Mouse (Mus musculus): ENCODE results near the gene Itga1. TPM values are rescaled to one million over a fixed set of nuclear protein-coding genes. Genes with fewer than 3 reads are reported as not detected.
A peak's percentile ranks its signal among the peaks of the same experiment; 100 is the strongest.

Gene Itga1
- polyA plus RNA-seq, 1 experiment from 2014 or later: 36.7 TPM

- H3K27me3 ChIP-seq (ENCODE audit: insufficient read depth, low read length): no peaks in the 10 kb centered on the region
- H3K4me3 ChIP-seq (ENCODE audit: low read depth, low read length): no peak overlapping the region
- no peak overlapping the region for H3K4me2 ChIP-seq
- no peak for TF ChIP-seq CTCF (IDR thresholded peaks at IDR 0.05; ENCODE audit: low read depth)
- H3K27ac ChIP-seq (ENCODE audit: low read depth): no peak overlapping the region
- no peaks in the 10 kb centered on the region for H3K4me1 ChIP-seq (ENCODE audit: insufficient read depth)
- DNase-seq (peak; percentile 50), ATAC-seq (ENCODE audit: insufficient read depth) (peak; percentile 56; the same call in 1 of the 2 replicates)
- 7% methylated on average over 5 of the region's 5 CpGs for WGBS
- H3K9ac ChIP-seq: no peak overlapping the region
- no peaks in the 10 kb centered on the region for H3K9me3 ChIP-seq (ENCODE audit: low read depth, low read length)
- H3K36me3 ChIP-seq (ENCODE audit: insufficient read depth): no peaks in the 10 kb centered on the region
These were observed 30.7 kb upstream of the Itga1 start for GRCm38 (mm10) chr13:115132435-115132834.

GRCm38 (mm10) chr13:115131381-115131780 lies 29.6 kb upstream of the Itga1 start:
- Histone ChIP-seq H3K9ac (no peak overlapping the region), H3K4me1 (ENCODE audit: insufficient read depth) (no peaks in the 10 kb centered on the region), H3K27me3 (ENCODE audit: insufficient read depth, low read length) (no peaks in the 10 kb centered on the region), H3K4me3 (ENCODE audit: low read depth, low read length) (no peak overlapping the region), H3K9me3 (ENCODE audit: low read depth, low read length) (no peaks in the 10 kb centered on the region), H3K4me2 (no peak overlapping the region), H3K36me3 (ENCODE audit: insufficient read depth) (no peaks in the 10 kb centered on the region), H3K27ac (ENCODE audit: low read depth) (no peak overlapping the region)
- no peak for TF ChIP-seq CTCF (IDR thresholded peaks at IDR 0.05; ENCODE audit: low read depth)
- no peak for DNase-seq
- no peak for ATAC-seq (ENCODE audit: insufficient read depth)
- WGBS: 41% methylated on average over 3 of the region's 3 CpGs

- DNase-seq: no peak
- Histone ChIP-seq H3K9me3 (ENCODE audit: low read depth, low read length) (no peaks in the 10 kb centered on the region), H3K27me3 (ENCODE audit: insufficient read depth, low read length) (no peaks in the 10 kb centered on the region), H3K4me2 (no peak overlapping the region), H3K4me3 (ENCODE audit: low read depth, low read length) (no peak overlapping the region), H3K4me1 (ENCODE audit: insufficient read depth) (no peaks in the 10 kb centered on the region), H3K9ac (no peak overlapping the region), H3K36me3 (ENCODE audit: insufficient read depth) (no peaks in the 10 kb centered on the region), H3K27ac (ENCODE audit: low read depth) (no peak overlapping the region)
- TF ChIP-seq CTCF (IDR thresholded peaks at IDR 0.05; ENCODE audit: low read depth): no peak
- WGBS: 73% methylated on average over 2 of the region's 2 CpGs
- ATAC-seq (ENCODE audit: insufficient read depth): no peak
These were observed 28.3 kb upstream of the Itga1 start for GRCm38 (mm10) chr13:115130035-115130434.

- H3K4me2 ChIP-seq: no peak overlapping the region
- 88% methylated on average over 1 of the region's 1 CpGs for WGBS
- no peaks in the 10 kb centered on the region for H3K36me3 ChIP-seq (ENCODE audit: insufficient read depth)
- no peak overlapping the region for H3K4me3 ChIP-seq (ENCODE audit: low read depth, low read length)
- H3K4me1 ChIP-seq (ENCODE audit: insufficient read depth): no peaks in the 10 kb centered on the region
- H3K9me3 ChIP-seq (ENCODE audit: low read depth, low read length): no peaks in the 10 kb centered on the region
- H3K27me3 ChIP-seq (ENCODE audit: insufficient read depth, low read length): no peaks in the 10 kb centered on the region
- H3K27ac ChIP-seq (ENCODE audit: low read depth): no peak overlapping the region
- no peak for TF ChIP-seq CTCF (IDR thresholded peaks at IDR 0.05; ENCODE audit: low read depth)
- DNase-seq (no peak), ATAC-seq (ENCODE audit: insufficient read depth) (no peak)
- H3K9ac ChIP-seq: no peak overlapping the region
These were observed 26.1 kb upstream of the Itga1 start for GRCm38 (mm10) chr13:115127826-115128225.

GRCm38 (mm10) chr13:115126534-115126933 lies 24.8 kb upstream of the Itga1 start:
- TF ChIP-seq CTCF (IDR thresholded peaks at IDR 0.05; ENCODE audit: low read depth): no peak
- Histone ChIP-seq H3K9ac (no peak overlapping the region), H3K4me1 (ENCODE audit: insufficient read depth) (no peaks in the 10 kb centered on the region), H3K36me3 (ENCODE audit: insufficient read depth) (no peaks in the 10 kb centered on the region), H3K27me3 (ENCODE audit: insufficient read depth, low read length) (no peaks in the 10 kb centered on the region), H3K4me2 (no peak overlapping the region), H3K4me3 (ENCODE audit: low read depth, low read length) (no peak overlapping the region), H3K27ac (ENCODE audit: low read depth) (no peak overlapping the region), H3K9me3 (ENCODE audit: low read depth, low read length) (no peaks in the 10 kb centered on the region)
- ATAC-seq (ENCODE audit: insufficient read depth): no peak
- DNase-seq: no peak
- WGBS: 85% methylated on average over 2 of the region's 2 CpGs

- Histone ChIP-seq H3K4me3 (ENCODE audit: low read depth, low read length) (no peak overlapping the region), H3K4me2 (no peak overlapping the region), H3K9ac (no peak overlapping the region), H3K27me3 (ENCODE audit: insufficient read depth, low read length) (no peaks in the 10 kb centered on the region), H3K36me3 (ENCODE audit: insufficient read depth) (no peaks in the 10 kb centered on the region), H3K4me1 (ENCODE audit: insufficient read depth) (no peaks in the 10 kb centered on the region), H3K27ac (ENCODE audit: low read depth) (no peak overlapping the region), H3K9me3 (ENCODE audit: low read depth, low read length) (no peaks in the 10 kb centered on the region)
- DNase-seq (no peak), ATAC-seq (ENCODE audit: insufficient read depth) (no peak)
- 83% methylated on average over 4 of the region's 4 CpGs for WGBS
- TF ChIP-seq CTCF (IDR thresholded peaks at IDR 0.05; ENCODE audit: low read depth): no peak
These were observed 23.4 kb upstream of the Itga1 start for GRCm38 (mm10) chr13:115125130-115125529.

GRCm38 (mm10) chr13:115124521-115124920 lies 22.8 kb upstream of the Itga1 start:
- no peak for ATAC-seq (ENCODE audit: insufficient read depth)
- TF ChIP-seq CTCF (IDR thresholded peaks at IDR 0.05; ENCODE audit: low read depth): no peak
- no peak overlapping the region for H3K4me3 ChIP-seq (ENCODE audit: low read depth, low read length)
- no peaks in the 10 kb centered on the region for H3K4me1 ChIP-seq (ENCODE audit: insufficient read depth)
- 71% methylated on average over 1 of the region's 1 CpGs for WGBS
- no peak for DNase-seq
- H3K9me3 ChIP-seq (ENCODE audit: low read depth, low read length): no peaks in the 10 kb centered on the region
- no peak overlapping the region for H3K27ac ChIP-seq (ENCODE audit: low read depth)
- no peak overlapping the region for H3K9ac ChIP-seq
- no peaks in the 10 kb centered on the region for H3K27me3 ChIP-seq (ENCODE audit: insufficient read depth, low read length)
- no peak overlapping the region for H3K4me2 ChIP-seq
- no peaks in the 10 kb centered on the region for H3K36me3 ChIP-seq (ENCODE audit: insufficient read depth)

GRCm38 (mm10) chr13:115118756-115119155 lies 17.0 kb upstream of the Itga1 start:
- ATAC-seq (ENCODE audit: insufficient read depth): no peak
- TF ChIP-seq CTCF (IDR thresholded peaks at IDR 0.05; ENCODE audit: low read depth): no peak
- Histone ChIP-seq H3K27ac (ENCODE audit: low read depth) (no peak overlapping the region), H3K4me1 (ENCODE audit: insufficient read depth) (no peaks in the 10 kb centered on the region), H3K9me3 (ENCODE audit: low read depth, low read length) (no peaks in the 10 kb centered on the region), H3K27me3 (ENCODE audit: insufficient read depth, low read length) (no peaks in the 10 kb centered on the region), H3K4me3 (ENCODE audit: low read depth, low read length) (no peak overlapping the region), H3K9ac (no peak overlapping the region), H3K36me3 (ENCODE audit: insufficient read depth) (no peaks in the 10 kb centered on the region), H3K4me2 (no peak overlapping the region)
- DNase-seq: peak; percentile 45
- 51% methylated on average over 5 of the region's 5 CpGs for WGBS

Data from lung, embryonic 14.5 days (tissue).